Comparison of ENCODE assay signal across 8 mouse cellular contexts in the genomic region with DNA sequence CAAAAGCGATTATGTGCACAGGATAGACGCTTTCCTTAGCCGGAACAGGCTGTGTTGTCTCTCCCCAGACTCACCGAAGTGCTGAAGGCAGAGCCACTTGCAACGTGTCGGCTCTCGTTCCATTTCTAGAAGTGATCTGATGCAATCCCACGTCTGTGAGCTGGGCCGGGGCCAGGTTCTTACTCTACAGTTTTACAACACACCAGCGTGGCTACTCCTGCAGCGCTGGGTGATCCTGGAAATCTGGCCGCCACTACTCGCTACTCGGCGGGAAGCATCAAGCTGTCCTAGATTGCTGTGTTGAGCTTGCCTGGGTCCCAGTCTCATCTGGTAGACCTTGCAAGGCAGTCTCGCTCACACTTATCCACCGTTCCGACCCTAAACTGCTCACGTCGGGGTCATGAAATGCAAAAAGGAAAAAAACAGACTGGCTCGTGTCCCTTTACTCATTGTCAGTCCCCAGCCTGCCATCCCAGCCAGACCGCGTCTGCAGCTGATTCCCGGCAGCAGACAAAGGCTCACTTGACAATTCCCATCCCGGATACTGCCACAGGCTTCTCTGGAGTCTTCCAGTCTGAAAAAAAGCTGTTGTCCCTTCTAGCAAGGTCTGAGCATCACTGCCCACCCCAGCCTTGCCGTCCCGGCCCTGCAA. TPM values are rescaled to one million over a fixed set of nuclear protein-coding genes. Genes with fewer than 3 reads are reported as not detected.
DNase-seq lines count a peak whose midpoint lies in the region; ATAC-seq lines count a peak whose summit lies in the region.

No protein-coding gene starts in this region.

- H3K9me3 ChIP-seq in embryonic facial prominence, embryonic 15.5 days (replicated peaks): no peaks in the 10 kb centered on the region
- H3K9me3 ChIP-seq in kidney, embryonic 14.5 days (ENCODE audit: control insufficient read depth, low read length): no peaks in the 10 kb centered on the region
- H3K9me3 ChIP-seq in limb, embryonic 15.5 days: no peaks in the 10 kb centered on the region
- H3K9me3 ChIP-seq in midbrain, embryonic 15.5 days: no peaks in the 10 kb centered on the region

- H3K4me3 ChIP-seq in embryonic facial prominence, embryonic 15.5 days (replicated peaks): peak overlapping the region; percentile 47
- H3K4me3 ChIP-seq in kidney, embryonic 14.5 days (ENCODE audit: low read length): peak overlapping the region; percentile 44
- H3K4me3 ChIP-seq in limb, embryonic 15.5 days: peak overlapping the region; percentile 49
- H3K4me3 ChIP-seq in midbrain, embryonic 15.5 days: peak overlapping the region; percentile 73

- peak overlapping the region; percentile 40 for H3K9ac ChIP-seq in embryonic facial prominence, embryonic 15.5 days
- peak overlapping the region; percentile 55 for H3K9ac ChIP-seq in kidney, embryonic 14.5 days (ENCODE audit: low read depth, low read length)
- peak overlapping the region; percentile 42 for H3K9ac ChIP-seq in limb, embryonic 15.5 days
- H3K9ac ChIP-seq in midbrain, embryonic 15.5 days: peak overlapping the region; percentile 88

- H3K27me3 ChIP-seq in embryonic facial prominence, embryonic 15.5 days: 0 out of 2 replicates have a peak, but pooled peaks cover 1% of the 10 kb centered on the region
- H3K27me3 ChIP-seq in kidney, embryonic 14.5 days (ENCODE audit: control insufficient read depth, insufficient read depth, low read length): peaks cover 8% of the 10 kb centered on the region; the same call in 1 of the 2 replicates
- peaks cover 9% of the 10 kb centered on the region; the same call in 1 of the 2 replicates for H3K27me3 ChIP-seq in limb, embryonic 15.5 days
- H3K27me3 ChIP-seq in midbrain, embryonic 15.5 days (replicated peaks): 0 out of 2 replicates have a peak, but pooled peaks cover 4% of the 10 kb centered on the region

- H3K27ac ChIP-seq in embryonic facial prominence, embryonic 15.5 days (replicated peaks): no peak overlapping the region
- H3K27ac ChIP-seq in kidney, embryonic 14.5 days (ENCODE audit: low read depth, low read length): no peak overlapping the region
- peak overlapping the region; percentile 24; the same call in 1 of the 2 replicates for H3K27ac ChIP-seq in limb, embryonic 15.5 days
- peak overlapping the region; percentile 88 for H3K27ac ChIP-seq in midbrain, embryonic 15.5 days

- peak; percentile 15 for DNase-seq in thymus, postnatal 4 days
- no peak for DNase-seq in thymus, postnatal 25 days
- DNase-seq in heart, adult 8-10 months (ENCODE audit: low spot score): peak; percentile 34
- DNase-seq in urinary bladder, adult 2 months (ENCODE audit: low spot score): peak; percentile 33

- ATAC-seq in embryonic facial prominence, embryonic 15.5 days (ENCODE audit: insufficient number of reproducible peaks, low FRiP score, low TSS enrichment, low read depth): peak; percentile 72; the same call in 1 of the 2 replicates
- peak; percentile 20; the same call in 1 of the 2 replicates for ATAC-seq in kidney, embryonic 14.5 days (ENCODE audit: low FRiP score, low TSS enrichment)
- peak; percentile 50; the same call in 1 of the 2 replicates for ATAC-seq in limb, embryonic 15.5 days (ENCODE audit: insufficient number of reproducible peaks, low FRiP score, low TSS enrichment, low read depth)
- peak; percentile 69 for ATAC-seq in midbrain, embryonic 15.5 days (replicated peaks)

- 2% methylated on average over 27 of the region's 27 CpGs for whole genome bisulfite sequencing in embryonic facial prominence, embryonic 15.5 days
- WGBS in kidney, embryonic 14.5 days: 4% methylated on average over 27 of the region's 27 CpGs
- 2% methylated on average over 27 of the region's 27 CpGs for WGBS in limb, embryonic 15.5 days
- 1% methylated on average over 27 of the region's 27 CpGs for WGBS in midbrain, embryonic 15.5 days

- peak overlapping the region; percentile 88 for H3K4me2 ChIP-seq in embryonic facial prominence, embryonic 15.5 days (replicated peaks)
- H3K4me2 ChIP-seq in kidney, embryonic 14.5 days (replicated peaks; ENCODE audit: low read depth, low read length): peak overlapping the region; percentile 96
- peak overlapping the region; percentile 95 for H3K4me2 ChIP-seq in limb, embryonic 15.5 days
- peak overlapping the region; percentile 69 for H3K4me2 ChIP-seq in midbrain, embryonic 15.5 days

- H3K4me1 ChIP-seq in embryonic facial prominence, embryonic 15.5 days: no peaks in the 10 kb centered on the region
- no peaks in the 10 kb centered on the region; the same call in 1 of the 2 replicates for H3K4me1 ChIP-seq in kidney, embryonic 14.5 days (ENCODE audit: control insufficient read depth, insufficient read depth, low read length)
- H3K4me1 ChIP-seq in limb, embryonic 15.5 days: peaks cover 16% of the 10 kb centered on the region
- H3K4me1 ChIP-seq in midbrain, embryonic 15.5 days: peaks cover 11% of the 10 kb centered on the region

- no peaks in the 10 kb centered on the region for H3K36me3 ChIP-seq in embryonic facial prominence, embryonic 15.5 days
- H3K36me3 ChIP-seq in kidney, embryonic 14.5 days (ENCODE audit: control insufficient read depth, insufficient read depth, low read length): no peaks in the 10 kb centered on the region
- no peaks in the 10 kb centered on the region for H3K36me3 ChIP-seq in limb, embryonic 15.5 days
- no peaks in the 10 kb centered on the region for H3K36me3 ChIP-seq in midbrain, embryonic 15.5 days (replicated peaks)

RNA-seq across cellular contexts. Expression of a gene that starts 0.6 kb away (rescaled TPM):
- 6.0 and 7.3 TPM in 2 replicates for polyA plus RNA-seq in embryonic facial prominence, embryonic 15.5 days (2015; fragmentation: Nextera tagmentation; extraction: Ambion mirVana)
- 10 to 100 TPM in 3 of 4 experiments, 1 to 10 TPM in 1; 9.5 to 14.1 (median 13.7) TPM for total RNA-seq in heart, adult 8-10 months (2022)
- polyA plus RNA-seq in kidney, embryonic 14.5 days (2014; fragmentation: Nextera tagmentation; extraction: Ambion mirVana): 0.74 and 0.76 TPM in 2 replicates
- polyA plus RNA-seq in limb, embryonic 15.5 days (2015; fragmentation: Nextera tagmentation; extraction: Ambion mirVana): 5.2 and 7.2 TPM in 2 replicates
- 17.0 and 18.7 TPM in 2 replicates for polyA plus RNA-seq in midbrain, embryonic 15.5 days (2015; fragmentation: Nextera tagmentation; extraction: Ambion mirVana)
- 3.0 and 3.1 TPM in 2 replicates for polyA plus RNA-seq in urinary bladder, adult 2 months (2012; rRNA removed)

RNA-seq across cellular contexts. Expression of a gene that starts 10.2 kb away (rescaled TPM):
- polyA plus RNA-seq in embryonic facial prominence, embryonic 15.5 days (2015; fragmentation: Nextera tagmentation; extraction: Ambion mirVana): 40.5 and 42.4 TPM in 2 replicates
- 10 to 100 TPM; 12.3 to 14.9 (median 12.9) TPM for total RNA-seq in heart, adult 8-10 months (2022)
- polyA plus RNA-seq in kidney, embryonic 14.5 days (2014; fragmentation: Nextera tagmentation; extraction: Ambion mirVana): 22.8 and 44.1 TPM in 2 replicates
- 41.1 and 41.2 TPM in 2 replicates for polyA plus RNA-seq in limb, embryonic 15.5 days (2015; fragmentation: Nextera tagmentation; extraction: Ambion mirVana)
- polyA plus RNA-seq in midbrain, embryonic 15.5 days (2015; fragmentation: Nextera tagmentation; extraction: Ambion mirVana): 28.1 and 30.1 TPM in 2 replicates
- 11.4 and 13.7 TPM in 2 replicates for polyA plus RNA-seq in urinary bladder, adult 2 months (2012; rRNA removed)

Comparison
In these comparisons a context has a peak if more than half of its experiments do, and no peak if none do; other contexts are left out.
1. ATAC-seq: peak in every context shown above with its lines; median percentile 72 in embryonic facial prominence, embryonic 15.5 days; 69 in midbrain, embryonic 15.5 days; 50 in limb, embryonic 15.5 days; 20 in kidney, embryonic 14.5 days.
2. H3K27ac ChIP-seq: peak in limb, embryonic 15.5 days (single experiment) and midbrain, embryonic 15.5 days (single experiment); none in embryonic facial prominence, embryonic 15.5 days (single experiment) and kidney, embryonic 14.5 days (single experiment).
3. Peak in every context shown above with its lines, with median percentiles within 50 percentile points of each other: H3K4me2 ChIP-seq, H3K4me3 ChIP-seq and H3K9ac ChIP-seq.